Mouse (Mus musculus) megakaryocyte, adult 5-6 weeks (primary cell): ENCODE data around the gene Cactin. TPM values are rescaled to one million over a fixed set of nuclear protein-coding genes. Genes with fewer than 3 reads are reported as not detected.

Experiments used
- ATAC-seq: 2 replicates; pipeline ENCODE4 v1.8.0; 2016; ENCODE audit warnings: mild to moderate bottlenecking, inconsistent platforms; ENCODE audit not compliant: poor library complexity, severe bottlenecking
- total RNA-seq, 2 experiments: library from RNA; stranded (forward) in 1 of 2; stranded (reverse) in 1 of 2; fragments of 153-499, 151-499 nt in 1 of 2; fragments of 221-1000, 200-1000 nt in 1 of 2; gene quantifications; 2 replicates each; pipeline versions ENCODE4 v1.2.3 to v1.2.4; 2015 to 2017

Cactin gene
- total RNA-seq, 2 experiments from 2014 or later = 4.5 to 16.2 TPM

GRCm38 (mm10) chr10:81318589-81319329, 2.1 kb upstream of the Cactin start:
- no peak for ATAC-seq

GRCm38 (mm10) chr10:81319330-81319699, 1.6 kb upstream of the Cactin start:
- no peak for ATAC-seq

DNA sequence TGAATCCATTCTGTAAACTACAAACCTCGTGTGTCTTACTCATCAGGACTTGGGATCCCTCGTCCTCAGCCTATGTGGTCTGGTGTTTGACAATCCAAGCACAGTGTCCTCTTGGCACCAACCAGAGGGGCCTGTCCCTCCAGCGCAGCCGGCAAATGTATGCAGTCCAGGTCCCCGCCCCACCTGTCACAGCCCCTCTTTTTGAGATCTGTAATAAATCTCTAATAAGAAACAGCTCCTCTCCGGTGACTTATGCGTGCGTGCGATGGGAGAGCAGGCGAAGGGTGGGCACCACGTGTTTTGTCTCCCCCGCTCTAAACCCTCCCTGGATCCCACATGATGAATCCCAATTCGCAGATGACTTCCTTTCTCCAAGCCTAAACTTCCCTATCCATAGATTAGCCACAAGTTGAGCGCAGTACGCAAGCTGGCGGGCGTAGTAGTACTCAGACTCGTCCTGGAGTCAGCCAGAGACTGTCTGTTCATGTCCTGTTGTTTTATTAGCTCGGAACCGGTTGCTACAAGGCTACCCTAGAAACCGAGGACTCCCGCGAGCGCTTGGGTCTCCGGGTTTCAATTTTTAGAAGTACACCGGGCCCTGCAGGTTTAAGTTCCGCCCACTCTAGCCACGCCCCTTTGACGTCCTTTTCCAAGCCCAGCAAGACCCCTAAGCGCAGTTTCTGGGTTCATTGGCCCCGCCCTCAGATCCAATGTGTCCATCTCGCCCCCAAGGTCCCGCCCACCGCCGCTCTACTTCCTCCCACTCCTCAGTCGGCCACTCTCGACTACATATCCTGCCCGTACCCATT, 958 bp upstream of the Cactin start:
- ATAC-seq = no peak

DNA sequence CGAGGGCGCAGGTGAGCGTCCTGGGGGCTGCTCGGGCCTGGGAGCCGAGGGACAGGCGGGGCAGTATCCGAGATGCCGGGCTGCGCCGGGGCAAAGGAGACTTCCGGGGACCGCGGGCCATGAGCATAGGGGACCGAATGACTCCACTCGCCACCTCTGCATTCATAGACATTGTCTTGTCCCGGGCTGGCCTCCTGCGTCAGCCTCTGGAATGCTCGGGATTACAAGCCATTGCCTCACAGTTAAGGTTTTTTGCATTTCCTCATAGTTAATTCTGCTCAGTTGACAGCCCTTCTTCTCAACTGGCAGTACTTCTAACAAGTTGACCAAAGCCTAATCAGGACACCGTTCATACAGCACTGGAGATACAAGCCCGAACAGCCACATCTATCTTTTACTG, 533 bp downstream of the Cactin start:
- ATAC-seq = no peak

DNA sequence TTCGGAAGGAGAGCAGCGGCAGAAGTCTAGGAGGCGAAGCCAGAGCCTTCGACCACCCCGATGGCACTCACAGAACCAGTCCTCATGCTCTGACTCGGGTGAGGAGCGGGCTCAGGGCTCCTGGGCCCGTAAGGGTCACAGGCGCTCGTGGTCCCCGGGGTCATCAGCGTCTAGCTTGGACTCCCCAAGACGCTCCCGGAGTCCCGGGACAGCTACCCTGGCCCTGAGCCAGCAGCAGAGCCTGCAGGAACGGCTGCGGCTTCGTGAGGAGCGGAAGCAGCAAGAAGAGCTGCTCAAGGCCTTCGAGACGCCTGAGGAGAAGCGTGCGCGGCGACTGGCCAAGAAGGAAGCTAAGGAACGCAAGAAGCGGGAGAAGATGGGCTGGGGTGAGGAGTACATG, 1.5 kb downstream of the Cactin start:
- ATAC-seq = no peak

DNA sequence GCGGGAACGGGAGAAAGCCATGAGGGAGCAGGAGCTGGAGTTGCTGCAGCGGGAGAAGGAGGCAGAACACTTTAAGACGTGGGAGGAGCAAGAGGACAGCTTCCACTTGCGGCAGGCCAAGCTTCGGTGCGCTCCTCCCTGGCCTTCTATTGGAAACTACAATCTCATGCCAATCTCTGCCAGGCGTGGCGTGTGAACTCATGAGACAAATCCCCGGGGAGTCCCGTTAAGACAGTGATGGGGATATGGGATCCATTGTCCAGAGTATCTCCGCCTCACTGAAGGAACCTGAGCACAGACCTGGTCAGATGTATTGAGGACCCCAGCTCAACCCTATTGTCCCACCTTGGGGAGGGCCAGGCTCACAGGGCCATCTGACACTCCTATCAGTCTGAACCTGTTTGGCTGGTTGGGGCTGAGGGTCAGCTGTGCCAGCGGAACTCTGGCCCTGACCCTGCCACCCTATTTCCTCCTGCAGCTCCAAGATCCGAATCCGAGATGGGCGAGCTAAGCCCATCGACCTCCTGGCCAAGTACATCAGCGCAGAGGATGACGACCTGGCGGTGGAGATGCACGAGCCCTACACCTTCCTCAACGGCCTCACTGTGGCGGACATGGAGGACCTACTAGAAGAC, 2.4 kb downstream of the Cactin start:
- no peak for ATAC-seq

DNA sequence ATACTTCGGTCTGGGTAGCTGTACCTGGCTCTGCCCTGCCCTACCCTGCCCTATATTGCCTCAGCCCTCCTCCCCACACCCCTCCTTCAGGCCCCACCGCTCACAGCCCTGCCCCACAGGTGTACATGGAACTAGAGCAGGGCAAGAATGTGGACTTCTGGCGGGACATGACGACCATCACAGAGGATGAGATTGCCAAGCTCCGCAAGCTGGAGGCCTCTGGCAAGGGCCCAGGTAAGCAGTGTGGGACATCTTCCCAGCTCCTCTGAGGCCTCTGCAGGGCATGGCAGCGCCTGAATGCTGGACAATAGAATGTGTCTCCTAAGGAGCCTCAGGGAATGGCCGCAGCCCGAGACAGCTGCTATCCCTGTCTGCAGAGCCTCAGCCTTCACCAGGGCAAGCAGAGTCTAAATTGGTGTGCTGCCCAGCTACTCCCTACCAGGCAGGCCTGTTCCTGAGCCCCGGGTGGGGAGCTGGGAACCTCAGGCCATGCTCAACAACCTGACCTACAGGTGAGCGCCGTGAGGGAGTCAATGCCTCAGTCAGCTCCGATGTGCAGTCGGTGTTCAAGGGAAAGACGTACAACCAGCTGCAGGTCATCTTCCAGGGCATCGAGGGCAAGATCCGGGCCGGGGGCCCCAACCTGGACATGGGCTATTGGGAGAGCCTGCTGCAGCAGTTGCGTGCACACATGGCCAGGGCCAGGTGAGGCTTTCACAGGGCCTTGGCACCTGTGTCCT, 3.1 kb downstream of the Cactin start:
- no peak for ATAC-seq

DNA sequence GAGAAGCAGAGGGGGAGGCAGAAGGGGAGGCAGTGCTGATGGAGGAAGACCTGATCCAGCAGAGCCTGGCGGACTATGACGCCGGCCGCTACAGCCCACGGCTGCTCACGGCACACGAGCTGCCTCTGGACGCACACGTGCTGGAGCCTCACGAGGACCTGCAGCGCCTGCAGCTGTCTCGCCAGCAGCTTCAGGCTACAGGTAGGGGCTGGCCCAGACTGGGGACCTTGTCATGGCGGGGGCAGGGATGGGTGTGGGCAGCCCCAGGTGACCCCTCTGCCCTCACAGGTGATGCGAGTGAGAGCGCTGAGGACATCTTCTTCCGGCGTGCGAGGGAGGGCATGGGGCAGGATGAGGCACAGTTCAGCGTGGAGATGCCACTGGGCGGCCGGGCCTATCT, 4.3 kb downstream of the Cactin start:
- ATAC-seq = no peak

DNA sequence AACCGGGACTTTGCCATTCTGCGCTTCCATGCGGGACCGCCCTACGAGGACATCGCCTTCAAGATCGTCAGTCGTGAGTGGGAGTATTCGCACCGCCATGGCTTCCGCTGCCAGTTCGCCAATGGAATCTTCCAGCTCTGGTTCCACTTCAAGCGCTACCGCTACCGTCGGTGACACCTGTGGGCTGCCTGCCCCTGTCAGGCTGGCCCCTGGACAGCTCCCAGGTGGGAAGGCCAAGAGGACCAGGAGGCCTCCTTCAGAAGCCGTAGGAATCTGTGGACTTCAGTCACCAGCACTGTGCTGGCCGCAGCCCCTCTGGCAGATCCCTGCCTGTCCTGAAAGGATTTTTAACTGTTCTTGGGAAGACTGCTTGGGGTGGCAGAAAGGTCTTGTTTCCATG, 4.9 kb downstream of the Cactin start:
- ATAC-seq = no peak

DNA sequence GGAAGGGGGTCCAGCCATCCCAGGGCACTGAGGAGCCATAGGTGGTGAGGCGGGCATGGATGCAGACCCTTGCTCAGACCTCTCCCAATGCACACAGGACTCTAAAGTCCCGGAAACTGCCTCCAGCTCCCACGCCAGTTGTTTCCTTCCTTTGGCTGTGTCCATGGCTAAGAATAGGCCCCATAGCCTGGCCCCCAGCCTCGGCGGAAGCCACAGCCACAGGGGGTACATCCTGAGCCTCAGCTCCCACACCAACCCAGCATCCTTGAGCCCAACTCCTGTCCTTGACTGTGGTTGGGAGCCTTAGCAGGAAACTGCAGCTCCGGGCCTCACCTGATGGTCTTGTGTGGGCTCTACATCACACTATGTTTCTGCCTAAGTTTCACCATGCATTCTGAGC, 6.0 kb downstream of the Cactin start:
- no peak for ATAC-seq

- ATAC-seq = no peak
Observed at GRCm38 (mm10) chr10:81327959-81328358, 7.1 kb downstream of the Cactin start.

GRCm38 (mm10) chr10:81328386-81328785, 7.5 kb downstream of the Cactin start, which contains the start of gene Tbxa2r:
Gene Tbxa2r, plus strand, starts transcription at chr10:81328731.
- 0 out of 2 replicates have a peak, but pooled peaks have one; percentile 34 for ATAC-seq

GRCm38 (mm10) chr10:81329194-81329975, 8.5 kb downstream of the Cactin start:
- ATAC-seq = peak; percentile 53; the same call in 1 of the 2 replicates

- ATAC-seq = no peak
Observed at GRCm38 (mm10) chr10:81330007-81330406, 9.1 kb downstream of the Cactin start.

DNA sequence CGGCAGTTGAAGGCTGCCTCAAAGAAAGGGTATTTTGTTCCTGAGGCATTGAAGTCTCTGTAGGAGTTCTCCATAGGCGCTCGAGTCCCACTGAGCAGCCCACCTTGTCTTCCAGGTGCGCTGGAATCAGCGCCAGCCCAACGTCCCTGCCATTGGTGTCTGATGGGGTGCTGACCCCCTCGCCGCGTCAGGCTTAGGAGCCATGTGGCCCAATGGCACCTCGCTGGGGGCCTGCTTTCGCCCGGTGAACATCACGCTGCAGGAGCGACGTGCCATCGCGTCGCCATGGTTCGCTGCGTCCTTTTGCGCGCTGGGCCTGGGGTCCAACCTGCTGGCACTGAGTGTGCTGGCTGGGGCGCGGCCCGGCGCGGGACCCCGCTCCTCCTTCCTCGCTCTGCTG, 11.4 kb downstream of the Cactin start:
- no peak for ATAC-seq

DNA sequence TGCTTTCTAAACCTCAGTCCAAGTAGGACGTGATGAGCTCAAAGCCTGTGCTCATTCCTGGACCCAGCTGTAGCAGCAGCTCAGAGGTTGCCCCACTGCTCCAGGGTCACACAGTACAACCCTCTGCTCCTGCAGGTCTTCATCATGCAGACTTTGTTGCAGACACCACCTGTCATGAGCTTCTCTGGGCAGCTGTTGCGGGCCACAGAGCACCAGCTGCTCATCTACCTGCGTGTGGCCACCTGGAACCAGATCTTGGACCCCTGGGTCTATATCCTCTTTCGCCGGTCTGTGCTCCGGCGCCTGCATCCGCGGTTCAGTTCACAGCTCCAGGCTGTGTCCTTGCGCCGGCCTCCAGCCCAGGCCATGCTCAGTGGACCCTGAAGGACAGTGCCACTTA, 13.4 kb downstream of the Cactin start:
- ATAC-seq = no peak

- ATAC-seq = no peak
Observed at GRCm38 (mm10) chr10:81335393-81336340, 14.8 kb downstream of the Cactin start.

DNA sequence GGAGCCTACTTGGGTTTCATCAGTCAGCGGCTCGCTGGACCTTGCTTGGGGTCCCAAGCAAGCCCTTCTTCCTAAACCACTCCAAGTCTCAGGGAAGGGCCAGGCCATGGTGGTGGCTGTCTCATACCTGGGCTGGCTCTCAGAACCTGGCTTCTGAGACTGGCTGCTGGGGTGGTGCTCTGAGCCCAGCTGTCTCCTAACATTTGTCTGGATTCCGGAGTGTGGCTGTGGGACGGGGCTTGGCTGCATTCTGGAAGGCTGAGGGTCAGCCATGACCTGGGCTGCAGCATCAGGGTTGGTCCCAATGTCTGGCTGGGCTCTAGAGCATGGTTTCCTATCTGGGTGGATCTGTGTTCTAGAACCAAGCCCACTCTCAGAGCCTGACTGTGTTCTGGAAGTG, 15.7 kb downstream of the Cactin start:
- ATAC-seq = no peak
